Comparison of ENCODE assay signal across 9 mouse cellular contexts in the genomic region with DNA sequence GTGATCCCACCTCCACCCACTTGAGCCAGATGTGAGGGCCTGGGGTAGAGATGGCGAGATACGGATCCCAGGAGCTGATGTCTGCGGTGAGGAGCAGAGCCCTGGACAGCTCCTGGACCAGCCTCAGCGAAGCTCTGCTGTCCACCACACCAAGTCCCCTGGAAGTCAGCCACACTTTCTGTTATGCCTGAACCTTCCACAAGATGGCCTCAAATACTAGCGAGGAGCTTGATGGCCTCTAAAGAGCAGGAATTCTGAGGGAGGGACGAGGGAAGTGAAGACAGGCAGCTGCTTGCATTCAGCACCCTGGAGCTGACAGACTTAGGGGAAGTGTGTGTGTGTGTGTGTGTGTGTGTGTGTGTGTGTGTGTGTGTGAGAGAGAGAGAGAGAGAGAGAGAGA. TPM values are rescaled to one million over a fixed set of nuclear protein-coding genes. Genes with fewer than 3 reads are reported as not detected.
DNase-seq lines count a peak whose midpoint lies in the region; ATAC-seq lines count a peak whose summit lies in the region.
"Had no signal": no experiment of that assay in that cellular context is flagged by ENCODE, and none has a peak within 500 bp of the region (broad histone marks: within the 10 kb centered on the region; RNA-seq: fewer than 3 reads in every experiment).

No protein-coding gene starts in this region.

- peak overlapping the region; percentile 41 for H3K4me3 ChIP-seq in hindbrain, embryonic 13.5 days

- no peak overlapping the region for H3K9ac ChIP-seq in hindbrain, embryonic 13.5 days

- no peak overlapping the region for H3K27ac ChIP-seq in hindbrain, embryonic 13.5 days

- H3K4me1 ChIP-seq in hindbrain, embryonic 13.5 days (replicated peaks): peaks cover 19% of the 10 kb centered on the region

- peak overlapping the region; percentile 58 for H3K4me2 ChIP-seq in hindbrain, embryonic 13.5 days

- H3K36me3 ChIP-seq in hindbrain, embryonic 13.5 days: no peaks in the 10 kb centered on the region

- ATAC-seq in hindbrain, embryonic 13.5 days (ENCODE audit: low FRiP score): peak; percentile 62
- ATAC-seq in inflammation-experienced regulatory T-cells, adult 6 months: no peak

- 2% methylated on average over 6 of the region's 6 CpGs for WGBS in hindbrain, embryonic 13.5 days

- DNase-seq in adipocyte (ENCODE audit: low spot score): peak; percentile 73
- peak; percentile 45 to 82 for DNase-seq in cerebellum, postnatal 4 days (ENCODE audit: low spot score in 2 of 2)
- peak; percentile 89 for DNase-seq in gastrocnemius, adult 18-20 months (ENCODE audit: low spot score)
- DNase-seq in layer of hippocampus, postnatal 14 days (ENCODE audit: low spot score in 2 of 2): peak; percentile 73 to 89
- peak; percentile 81 for DNase-seq in lung, postnatal 25 days (ENCODE audit: low spot score)
- DNase-seq in retina, postnatal 7 days (ENCODE audit: low read depth, low spot score): peak; percentile 76

- no peaks in the 10 kb centered on the region for H3K9me3 ChIP-seq in hindbrain, embryonic 13.5 days

- peaks cover 59% of the 10 kb centered on the region for H3K27me3 ChIP-seq in hindbrain, embryonic 13.5 days

RNA-seq across cellular contexts. Expression of a gene that starts 0.9 kb away (rescaled TPM):
- not detected for total RNA-seq in gastrocnemius, adult 18-20 months (2021)
- not detected in 2 replicates for polyA plus RNA-seq in hindbrain, embryonic 13.5 days (2015; fragmentation: Nextera tagmentation; extraction: Ambion mirVana)
- total RNA-seq in layer of hippocampus, postnatal 14 days (2021): not detected
- polyA plus RNA-seq in inflammation-experienced regulatory T-cells, adult 6 months (2017; shearing (Covaris generic)): not detected
- polyA plus RNA-seq: spleen, adult 2 months had no signal

RNA-seq across cellular contexts. Expression of a gene that starts 1.1 kb away (rescaled TPM):
- total RNA-seq in gastrocnemius, adult 18-20 months (2021): 1,000 to 10,000 TPM in 1 of 2 experiments, 100 to 1,000 TPM in 1; 824 to 1,030 TPM
- polyA plus RNA-seq in hindbrain, embryonic 13.5 days (2015; fragmentation: Nextera tagmentation; extraction: Ambion mirVana): 0.10 and 0.29 TPM in 2 replicates
- 1 to 10 TPM in 1 of 2 experiments, under 1 TPM in 1; 0.97 to 2.1 TPM for total RNA-seq in layer of hippocampus, postnatal 14 days (2021)
- 1 to 10 TPM; 2.7 to 5.0 (median 4.9) TPM for polyA plus RNA-seq in inflammation-experienced regulatory T-cells, adult 6 months (2017; shearing (Covaris generic))

RNA-seq across cellular contexts. Expression of a gene that starts 43.5 kb away (rescaled TPM):
- 1 to 10 TPM; 5.9 to 7.0 TPM for total RNA-seq in gastrocnemius, adult 18-20 months (2021)
- polyA plus RNA-seq in hindbrain, embryonic 13.5 days (2015; fragmentation: Nextera tagmentation; extraction: Ambion mirVana): 149 and 153 TPM in 2 replicates
- 10 to 100 TPM; 81.2 to 81.7 TPM for total RNA-seq in layer of hippocampus, postnatal 14 days (2021)
- 10 to 100 TPM; 20.7 to 39.2 (median 32.3) TPM for polyA plus RNA-seq in inflammation-experienced regulatory T-cells, adult 6 months (2017; shearing (Covaris generic))

RNA-seq across cellular contexts. Expression of a gene that starts 45.3 kb away (rescaled TPM):
- total RNA-seq in gastrocnemius, adult 18-20 months (2021): 10 to 100 TPM; 32.4 to 62.9 TPM
- polyA plus RNA-seq in hindbrain, embryonic 13.5 days (2015; fragmentation: Nextera tagmentation; extraction: Ambion mirVana): not detected in 2 replicates
- under 1 TPM; 0.19 to 0.62 TPM for total RNA-seq in layer of hippocampus, postnatal 14 days (2021)
- polyA plus RNA-seq in inflammation-experienced regulatory T-cells, adult 6 months (2017; shearing (Covaris generic)): not detected
- polyA plus RNA-seq: spleen, adult 2 months had no signal

Comparison
In these comparisons a context has a peak if more than half of its experiments do, and no peak if none do; other contexts are left out.
1. RNA of a gene that starts 1.1 kb away (total RNA-seq): 824 to 1,030 TPM in gastrocnemius, adult 18-20 months; 0.97 to 2.1 TPM in layer of hippocampus, postnatal 14 days; every median in the first group is over 100 times any median in the second.
2. RNA of a gene that starts 43.5 kb away (total RNA-seq): 81.2 to 81.7 TPM in layer of hippocampus, postnatal 14 days; 5.9 to 7.0 TPM in gastrocnemius, adult 18-20 months; every median in the first group is over 10 times any median in the second.
3. Peak in every context shown above with its lines, with median percentiles within 50 percentile points of each other: DNase-seq.